Mouse (Mus musculus): ENCODE results near the gene Sez6l2. TPM values are rescaled to one million over a fixed set of nuclear protein-coding genes. Genes with fewer than 3 reads are reported as not detected.

Sez6l2 gene
- polyA plus RNA-seq, 1 experiment from 2014 or later, result 14.2 TPM

- DNase-seq (ENCODE audit: low spot score), result no peak
- WGBS, result 83% methylated on average over 6 of the region's 6 CpGs
- Histone ChIP-seq H3K27me3 (ENCODE audit: control insufficient read depth, insufficient read depth, low read length) (no peaks in the 10 kb centered on the region), H3K4me3 (ENCODE audit: low read depth, low read length) (no peak overlapping the region), H3K9ac (ENCODE audit: low read depth, low read length) (no peak overlapping the region), H3K9me3 (ENCODE audit: control insufficient read depth, low read length) (no peaks in the 10 kb centered on the region), H3K4me1 (replicated peaks; ENCODE audit: control insufficient read depth, insufficient read depth, low read length) (no peaks in the 10 kb centered on the region), H3K36me3 (ENCODE audit: control insufficient read depth, insufficient read depth, low read length) (no peaks in the 10 kb centered on the region), H3K27ac (ENCODE audit: low read depth, low read length) (no peak overlapping the region), H3K4me2 (replicated peaks; ENCODE audit: low read depth, low read length) (no peak overlapping the region)
- no peak for ATAC-seq (ENCODE audit: low FRiP score)
These were observed 57.1 kb downstream of the Sez6l2 start for GRCm38 (mm10) chr7:127007313-127008024.

DNA sequence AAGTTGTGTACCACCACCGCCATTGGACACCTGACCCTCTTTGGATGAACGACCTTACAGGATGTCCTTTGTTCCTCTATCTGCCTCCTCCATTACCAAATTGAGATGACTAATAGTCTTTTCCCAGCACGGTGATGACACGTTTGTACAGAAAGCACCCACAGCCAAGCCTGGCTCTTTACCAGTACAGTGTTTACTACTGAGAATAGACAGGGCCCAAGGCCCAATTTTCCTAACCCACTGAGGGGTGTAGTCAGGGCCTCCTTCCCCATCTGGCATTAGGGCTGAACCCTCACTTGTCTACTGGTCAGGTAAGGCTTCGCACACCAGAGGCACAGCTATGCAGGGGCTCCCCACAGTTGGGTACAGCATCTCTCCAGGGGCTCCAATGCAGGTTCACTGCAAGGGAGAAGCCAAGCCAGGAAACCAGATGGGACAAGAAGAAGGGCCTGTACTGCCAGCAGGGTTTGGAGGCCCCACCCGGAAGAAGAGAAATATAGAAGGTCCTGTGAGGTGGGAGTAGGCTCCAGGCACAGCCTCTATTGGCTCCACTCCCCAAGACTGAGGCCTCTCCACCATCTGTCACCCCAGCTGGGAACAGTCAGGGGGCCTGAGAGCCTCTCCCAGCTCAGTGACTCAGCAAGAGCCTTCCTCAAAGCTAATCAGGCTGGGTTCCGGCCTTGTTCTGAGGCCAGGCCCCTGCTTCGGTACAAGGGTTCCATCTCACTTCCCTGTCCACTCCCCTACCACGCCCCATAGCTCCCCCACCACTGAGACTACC, 58.1 kb downstream of the Sez6l2 start:
- no peak overlapping the region for H3K9ac ChIP-seq (ENCODE audit: low read depth, low read length)

DNA sequence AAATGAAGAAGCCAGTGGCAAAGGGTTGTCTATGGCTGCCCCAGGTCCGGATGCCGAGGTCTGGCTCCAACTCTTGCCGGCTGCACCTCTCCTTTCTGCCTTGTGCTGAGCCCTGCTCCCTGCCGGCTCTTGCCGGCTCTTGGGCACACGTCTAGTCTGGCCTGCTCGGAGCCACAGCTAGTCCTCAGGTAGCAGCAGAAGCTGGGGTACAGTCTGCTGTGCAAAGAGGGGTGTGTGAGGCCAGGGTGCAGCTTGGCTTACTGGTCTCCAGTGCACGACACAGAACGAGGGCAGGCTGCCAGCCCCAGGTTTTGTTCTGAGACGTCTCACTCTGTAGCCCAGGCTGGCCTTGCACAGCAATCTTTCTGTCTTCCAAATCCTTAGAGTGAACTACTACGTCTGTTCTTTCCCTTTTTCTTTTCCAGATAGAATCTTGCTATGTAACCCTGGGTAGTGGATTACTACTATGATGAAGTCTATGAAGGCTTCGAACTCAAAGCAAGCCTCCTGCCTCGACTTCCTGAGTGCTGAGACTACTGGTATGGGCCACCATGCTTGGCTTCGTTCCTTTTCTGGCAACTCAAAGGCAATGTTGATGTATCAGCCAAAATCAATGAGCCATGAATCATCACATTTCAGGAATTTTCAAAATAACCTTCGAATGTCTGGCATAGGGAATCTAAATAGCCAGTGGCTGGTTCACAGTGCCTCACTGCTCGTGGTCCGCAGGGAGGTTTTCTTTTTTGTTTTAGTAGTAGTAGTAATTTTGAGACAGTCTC, 59.1 kb downstream of the Sez6l2 start:
- H3K27me3 ChIP-seq (ENCODE audit: control insufficient read depth, insufficient read depth, low read length), result no peaks in the 10 kb centered on the region
- H3K4me1 ChIP-seq (replicated peaks; ENCODE audit: control insufficient read depth, insufficient read depth, low read length), result no peaks in the 10 kb centered on the region
- whole genome bisulfite sequencing, result 87% methylated on average over 17 of the region's 17 CpGs
- H3K9ac ChIP-seq (ENCODE audit: low read depth, low read length), result no peak overlapping the region
- DNase-seq (ENCODE audit: low spot score) (no peak), ATAC-seq (ENCODE audit: low FRiP score) (no peak)
- 0 out of 2 replicates have a peak overlapping the region, but pooled peaks have one; percentile 67 for H3K27ac ChIP-seq (ENCODE audit: low read depth, low read length)
- no peaks in the 10 kb centered on the region for H3K9me3 ChIP-seq (ENCODE audit: control insufficient read depth, low read length)
- H3K4me3 ChIP-seq (ENCODE audit: low read depth, low read length), result no peak overlapping the region
- no peak overlapping the region for H3K4me2 ChIP-seq (replicated peaks; ENCODE audit: low read depth, low read length)
- H3K36me3 ChIP-seq (ENCODE audit: control insufficient read depth, insufficient read depth, low read length), result 0 out of 2 replicates have a peak, but pooled peaks cover 4% of the 10 kb centered on the region

More for the DNA sequence above, 58.1 kb downstream of the Sez6l2 start:
- H3K4me1 ChIP-seq (replicated peaks; ENCODE audit: control insufficient read depth, insufficient read depth, low read length), result no peaks in the 10 kb centered on the region
- H3K36me3 ChIP-seq (ENCODE audit: control insufficient read depth, insufficient read depth, low read length), result 0 out of 2 replicates have a peak, but pooled peaks cover 2% of the 10 kb centered on the region
- no peaks in the 10 kb centered on the region for H3K9me3 ChIP-seq (ENCODE audit: control insufficient read depth, low read length)
- H3K27me3 ChIP-seq (ENCODE audit: control insufficient read depth, insufficient read depth, low read length), result no peaks in the 10 kb centered on the region
- H3K4me3 ChIP-seq (ENCODE audit: low read depth, low read length), result no peak overlapping the region
- peak overlapping the region; percentile 67 for H3K27ac ChIP-seq (ENCODE audit: low read depth, low read length)
- H3K4me2 ChIP-seq (replicated peaks; ENCODE audit: low read depth, low read length), result no peak overlapping the region
- ATAC-seq (ENCODE audit: low FRiP score) (peak; percentile 56; the same call in 1 of the 2 replicates), DNase-seq (ENCODE audit: low spot score) (no peak)
- whole genome bisulfite sequencing, result 70% methylated on average over 9 of the region's 9 CpGs

GRCm38 (mm10) chr7:127011051-127011450, 60.7 kb downstream of the Sez6l2 start:
- DNase-seq (ENCODE audit: low spot score), result no peak
- Histone ChIP-seq H3K9me3 (ENCODE audit: control insufficient read depth, low read length) (no peaks in the 10 kb centered on the region), H3K4me3 (ENCODE audit: low read depth, low read length) (no peak overlapping the region), H3K4me2 (replicated peaks; ENCODE audit: low read depth, low read length) (no peak overlapping the region), H3K4me1 (replicated peaks; ENCODE audit: control insufficient read depth, insufficient read depth, low read length) (peaks cover 6% of the 10 kb centered on the region), H3K36me3 (ENCODE audit: control insufficient read depth, insufficient read depth, low read length) (0 out of 2 replicates have a peak, but pooled peaks cover 4% of the 10 kb centered on the region), H3K27me3 (ENCODE audit: control insufficient read depth, insufficient read depth, low read length) (no peaks in the 10 kb centered on the region), H3K9ac (ENCODE audit: low read depth, low read length) (no peak overlapping the region), H3K27ac (ENCODE audit: low read depth, low read length) (no peak overlapping the region)
- no peak for ATAC-seq (ENCODE audit: low FRiP score)
- 91% methylated on average over 2 of the region's 2 CpGs for WGBS

DNA sequence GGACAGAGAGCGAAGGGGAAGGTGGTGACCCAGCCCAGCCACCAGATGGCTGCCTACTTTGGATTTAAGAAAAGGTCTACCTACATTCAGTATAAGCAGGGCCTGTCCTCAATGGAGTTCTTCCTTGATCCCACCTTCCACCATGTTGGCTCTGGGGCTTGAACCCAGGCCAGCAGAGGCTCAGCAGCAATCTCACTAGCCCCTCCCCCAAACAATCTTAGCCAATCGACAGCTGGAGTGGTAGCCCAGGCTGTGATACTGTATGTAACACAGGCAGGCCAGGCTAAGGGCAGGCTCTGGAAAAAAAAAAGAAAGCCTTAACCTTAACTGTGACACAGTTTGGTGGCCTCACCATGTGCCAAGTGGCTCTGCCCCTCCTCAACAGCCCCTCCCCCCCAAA, 61.4 kb downstream of the Sez6l2 start:
- H3K4me2 ChIP-seq (replicated peaks; ENCODE audit: low read depth, low read length), result no peak overlapping the region
- H3K9ac ChIP-seq (ENCODE audit: low read depth, low read length), result no peak overlapping the region
- ATAC-seq (ENCODE audit: low FRiP score), result no peak
- H3K9me3 ChIP-seq (ENCODE audit: control insufficient read depth, low read length), result no peaks in the 10 kb centered on the region
- no peaks in the 10 kb centered on the region for H3K27me3 ChIP-seq (ENCODE audit: control insufficient read depth, insufficient read depth, low read length)
- DNase-seq (ENCODE audit: low spot score), result no peak
- 72% methylated on average over 2 of the region's 2 CpGs for WGBS
- no peak overlapping the region for H3K4me3 ChIP-seq (ENCODE audit: low read depth, low read length)
- 0 out of 2 replicates have a peak, but pooled peaks cover 4% of the 10 kb centered on the region for H3K36me3 ChIP-seq (ENCODE audit: control insufficient read depth, insufficient read depth, low read length)
- H3K4me1 ChIP-seq (replicated peaks; ENCODE audit: control insufficient read depth, insufficient read depth, low read length), result peaks cover 7% of the 10 kb centered on the region
- H3K27ac ChIP-seq (ENCODE audit: low read depth, low read length), result no peak overlapping the region

GRCm38 (mm10) chr7:127012374-127012773, 62.0 kb downstream of the Sez6l2 start:
- DNase-seq (ENCODE audit: low spot score), result no peak
- Histone ChIP-seq H3K9ac (ENCODE audit: low read depth, low read length) (no peak overlapping the region), H3K27me3 (ENCODE audit: control insufficient read depth, insufficient read depth, low read length) (no peaks in the 10 kb centered on the region), H3K4me3 (ENCODE audit: low read depth, low read length) (no peak overlapping the region), H3K36me3 (ENCODE audit: control insufficient read depth, insufficient read depth, low read length) (0 out of 2 replicates have a peak, but pooled peaks cover 4% of the 10 kb centered on the region), H3K4me2 (replicated peaks; ENCODE audit: low read depth, low read length) (no peak overlapping the region), H3K27ac (ENCODE audit: low read depth, low read length) (no peak overlapping the region), H3K4me1 (replicated peaks; ENCODE audit: control insufficient read depth, insufficient read depth, low read length) (peaks cover 7% of the 10 kb centered on the region), H3K9me3 (ENCODE audit: control insufficient read depth, low read length) (no peaks in the 10 kb centered on the region)
- WGBS, result 92% methylated on average over 6 of the region's 6 CpGs
- no peak for ATAC-seq (ENCODE audit: low FRiP score)

GRCm38 (mm10) chr7:127012845-127013244, 62.5 kb downstream of the Sez6l2 start:
- no peak overlapping the region for H3K4me2 ChIP-seq (replicated peaks; ENCODE audit: low read depth, low read length)
- no peaks in the 10 kb centered on the region for H3K27me3 ChIP-seq (ENCODE audit: control insufficient read depth, insufficient read depth, low read length)
- no peak for DNase-seq (ENCODE audit: low spot score)
- H3K4me3 ChIP-seq (ENCODE audit: low read depth, low read length), result no peak overlapping the region
- H3K9me3 ChIP-seq (ENCODE audit: control insufficient read depth, low read length), result no peaks in the 10 kb centered on the region
- no peak overlapping the region for H3K9ac ChIP-seq (ENCODE audit: low read depth, low read length)
- 0 out of 2 replicates have a peak, but pooled peaks cover 4% of the 10 kb centered on the region for H3K36me3 ChIP-seq (ENCODE audit: control insufficient read depth, insufficient read depth, low read length)
- no peak overlapping the region for H3K27ac ChIP-seq (ENCODE audit: low read depth, low read length)
- no peak for ATAC-seq (ENCODE audit: low FRiP score)
- WGBS, result 93% methylated on average over 10 of the region's 10 CpGs
- peaks cover 8% of the 10 kb centered on the region for H3K4me1 ChIP-seq (replicated peaks; ENCODE audit: control insufficient read depth, insufficient read depth, low read length)

GRCm38 (mm10) chr7:127013385-127013784, 63.0 kb downstream of the Sez6l2 start:
- no peak overlapping the region for H3K9ac ChIP-seq (ENCODE audit: low read depth, low read length)
- H3K27ac ChIP-seq (ENCODE audit: low read depth, low read length), result no peak overlapping the region
- no peak for ATAC-seq (ENCODE audit: low FRiP score)
- H3K27me3 ChIP-seq (ENCODE audit: control insufficient read depth, insufficient read depth, low read length), result no peaks in the 10 kb centered on the region
- no peaks in the 10 kb centered on the region for H3K9me3 ChIP-seq (ENCODE audit: control insufficient read depth, low read length)
- peaks cover 12% of the 10 kb centered on the region for H3K4me1 ChIP-seq (replicated peaks; ENCODE audit: control insufficient read depth, insufficient read depth, low read length)
- no peak overlapping the region for H3K4me3 ChIP-seq (ENCODE audit: low read depth, low read length)
- DNase-seq (ENCODE audit: low spot score), result no peak
- no peak overlapping the region for H3K4me2 ChIP-seq (replicated peaks; ENCODE audit: low read depth, low read length)
- WGBS, result 95% methylated on average over 6 of the region's 6 CpGs
- 0 out of 2 replicates have a peak, but pooled peaks cover 4% of the 10 kb centered on the region for H3K36me3 ChIP-seq (ENCODE audit: control insufficient read depth, insufficient read depth, low read length)
